Mouse (Mus musculus): Measurements from ENCODE around the gene Atraid. TPM values are rescaled to one million over a fixed set of nuclear protein-coding genes. Genes with fewer than 3 reads are reported as not detected.
A peak's percentile ranks its signal among the peaks of the same experiment; 100 is the strongest.

The Atraid gene
- total RNA-seq, 2 experiments from 2014 or later, result 68.1 to 70.0 TPM

GRCm38 (mm10) chr5:31094100-31094798 is 46.1 kb downstream of the Atraid start:
- peak in 1 of 2 experiments; percentile 43 for DNase-seq (ENCODE audit: low spot score in 2 of 2)

DNA sequence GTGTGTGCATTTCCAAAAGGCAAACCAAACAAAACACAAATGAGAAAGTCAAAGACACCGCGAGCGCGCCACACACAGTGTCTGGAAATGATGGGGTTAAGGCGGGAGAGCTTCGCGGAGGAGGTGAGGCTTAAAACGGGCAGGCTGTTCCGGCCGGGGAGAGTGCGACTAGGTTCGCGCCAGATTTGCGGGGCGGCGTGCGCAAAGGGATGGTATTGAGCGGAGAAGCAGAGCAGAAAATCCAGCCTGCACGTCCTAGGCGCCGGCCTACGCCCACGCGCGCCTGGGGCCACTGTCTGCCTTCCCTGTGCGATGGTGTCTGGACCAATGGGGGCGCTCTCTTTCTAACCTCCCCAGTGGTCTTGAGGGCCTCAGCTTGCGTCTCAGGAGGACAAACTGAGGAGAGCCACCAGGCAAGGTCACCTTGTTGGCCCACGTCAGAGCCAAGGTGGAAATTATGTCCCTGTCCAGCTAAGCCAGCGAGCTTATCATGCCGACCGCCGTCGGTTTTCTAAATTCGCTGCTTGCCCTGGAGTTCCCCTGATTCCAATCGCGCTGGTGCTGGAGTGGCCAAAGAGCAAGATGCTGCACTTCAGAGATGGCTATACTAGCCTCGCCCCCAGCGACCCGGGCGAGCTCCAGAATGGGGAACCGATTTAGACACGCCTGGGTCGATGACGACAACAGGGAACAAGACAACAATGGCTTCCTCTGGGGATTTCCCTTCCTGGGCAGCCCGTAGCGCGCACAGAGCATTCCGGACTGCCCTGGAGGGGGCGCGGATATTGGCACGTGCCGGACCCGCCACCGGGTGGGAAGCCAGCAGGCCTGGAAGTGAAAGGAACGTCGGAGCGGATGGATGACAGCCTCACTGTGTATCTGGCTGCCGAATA is 46.9 kb downstream of the Atraid start:
- DNase-seq (ENCODE audit: low spot score in 2 of 2), result peak in 1 of 2 experiments; percentile 52

GRCm38 (mm10) chr5:31095711-31096480 is 47.8 kb downstream of the Atraid start:
- no peak for DNase-seq (ENCODE audit: low spot score in 2 of 2)

Other genes starting within 250 kb of the Atraid start
- 100 to 1,000 TPM; 216 to 227 TPM for gene Mapre3, start 233.7 kb upstream of the Atraid start, total RNA-seq (2021)
- 10 to 100 TPM; 63.6 to 63.7 TPM for gene Tmem214, start 180.3 kb upstream of the Atraid start, total RNA-seq (2021)
- 10 to 100 TPM; 11.5 to 13.3 TPM for gene Agbl5, start 159.6 kb upstream of the Atraid start, total RNA-seq (2021)
- gene Ost4, start 140.5 kb upstream of the Atraid start, total RNA-seq (2021), result 10 to 100 TPM; 97.5 to 98.5 TPM
- gene Emilin1, start 134.9 kb upstream of the Atraid start, total RNA-seq (2021), result 1 to 10 TPM; 1.9 TPM
- 10 to 100 TPM; 14.8 to 16.3 TPM for gene Khk, start 126.9 kb upstream of the Atraid start, total RNA-seq (2021)
- 10 to 100 TPM; 15.0 to 16.2 TPM for gene Cgref1, start 102.7 kb upstream of the Atraid start, total RNA-seq (2021)
- 100 to 1,000 TPM; 119 to 125 TPM for gene Preb, start 88.0 kb upstream of the Atraid start, total RNA-seq (2021)
- under 1 TPM; 0.12 to 0.30 TPM for gene Tcf23, start 79.7 kb upstream of the Atraid start, total RNA-seq (2021)
- gene Slc5a6, start 612 bp downstream of the Atraid start, total RNA-seq (2021), result 10 to 100 TPM; 14.9 to 17.6 TPM
- 10 to 100 TPM; 20.0 to 20.9 TPM for gene Cad, start 6.5 kb downstream of the Atraid start, total RNA-seq (2021)
- not detected for gene Dnajc5g, start 58.0 kb downstream of the Atraid start, total RNA-seq (2021)
- 10 to 100 TPM; 84.1 to 93.8 TPM for gene Slc30a3, start 59.9 kb downstream of the Atraid start, total RNA-seq (2021)
- not detected for gene Trim54, start 68.4 kb downstream of the Atraid start, total RNA-seq (2021)
- gene Ucn, start 90.5 kb downstream of the Atraid start, total RNA-seq (2021), result not detected
- gene Mpv17, start 105.9 kb downstream of the Atraid start, total RNA-seq (2021), result 10 to 100 TPM; 57.4 to 61.8 TPM
- gene Gm29609, start 131.6 kb downstream of the Atraid start, total RNA-seq (2021), result 1 to 10 TPM; 3.6 to 3.8 TPM
- 10 to 100 TPM; 57.7 to 60.9 TPM for gene Gtf3c2, start 131.8 kb downstream of the Atraid start, total RNA-seq (2021)
- 10 to 100 TPM; 75.2 to 81.6 TPM for gene Snx17, start 144.9 kb downstream of the Atraid start, total RNA-seq (2021)
- 10 to 100 TPM; 39.0 to 39.5 TPM for gene Eif2b4, start 145.1 kb downstream of the Atraid start, total RNA-seq (2021)
- 10 to 100 TPM; 27.1 to 28.2 TPM for gene Zfp513, start 154.0 kb downstream of the Atraid start, total RNA-seq (2021)
- gene Ppm1g, start 172.4 kb downstream of the Atraid start, total RNA-seq (2021), result 10 to 100 TPM; 69.6 to 73.3 TPM
- 10 to 100 TPM; 83.8 to 86.3 TPM for gene Nrbp1, start 192.6 kb downstream of the Atraid start, total RNA-seq (2021)
- not detected for gene Gm9970, start 192.9 kb downstream of the Atraid start, total RNA-seq (2021)
- gene Krtcap3, start 203.4 kb downstream of the Atraid start, total RNA-seq (2021), result 1 to 10 TPM; 2.2 to 4.0 TPM
- 10 to 100 TPM; 79.3 to 86.3 TPM for gene Ift172, start 242.8 kb downstream of the Atraid start, total RNA-seq (2021)
- gene Fndc4, start 247.8 kb downstream of the Atraid start, total RNA-seq (2021), result 100 to 1,000 TPM; 159 to 188 TPM
- not detected for gene Gckr, start 249.1 kb downstream of the Atraid start, total RNA-seq (2021)

Measured in layer of hippocampus, adult 18-20 months (tissue).